Mouse (Mus musculus): ENCODE measurements around the gene Edem1.

Edem1 gene

GRCm38 (mm10) chr6:108880368-108881013 lies 52.0 kb downstream of the Edem1 start:
- DNase-seq = no peak

GRCm38 (mm10) chr6:108881074-108881473 lies 52.6 kb downstream of the Edem1 start:
- DNase-seq = no peak

GRCm38 (mm10) chr6:108883826-108884225 lies 55.4 kb downstream of the Edem1 start:
- no peak for DNase-seq

GRCm38 (mm10) chr6:108884603-108885002 lies 56.2 kb downstream of the Edem1 start:
- DNase-seq = no peak

- DNase-seq = no peak
These were observed 57.9 kb downstream of the Edem1 start for GRCm38 (mm10) chr6:108886346-108886745.

- DNase-seq = no peak
These were observed 64.1 kb downstream of the Edem1 start for GRCm38 (mm10) chr6:108892589-108892988.

- DNase-seq = no peak
These were observed 66.7 kb downstream of the Edem1 start for GRCm38 (mm10) chr6:108895129-108895528.

- DNase-seq = no peak
These were observed 67.5 kb downstream of the Edem1 start for GRCm38 (mm10) chr6:108895976-108896375.

GRCm38 (mm10) chr6:108896525-108897087 lies 68.2 kb downstream of the Edem1 start:
- no peak for DNase-seq

GRCm38 (mm10) chr6:108899231-108899630 lies 70.8 kb downstream of the Edem1 start:
- no peak for DNase-seq

GRCm38 (mm10) chr6:108902124-108902523 lies 73.7 kb downstream of the Edem1 start:
- DNase-seq = no peak

GRCm38 (mm10) chr6:108903280-108903679 lies 74.8 kb downstream of the Edem1 start:
- DNase-seq = no peak

- DNase-seq = no peak
These were observed 78.1 kb downstream of the Edem1 start for GRCm38 (mm10) chr6:108906539-108906938.
